Mouse (Mus musculus): Measurements from ENCODE around the gene Bbs9.
A peak's percentile ranks its signal among the peaks of the same experiment; 100 is the strongest.

Bbs9 gene

GRCm38 (mm10) chr9:22537767-22538373 is 62.4 kb downstream of the Bbs9 start:
- DNase-seq, result no peak

GRCm38 (mm10) chr9:22539546-22539945 is 64.0 kb downstream of the Bbs9 start:
- no peak for DNase-seq

- DNase-seq, result no peak
Measured at GRCm38 (mm10) chr9:22541130-22541529, 65.6 kb downstream of the Bbs9 start.

GRCm38 (mm10) chr9:22543467-22543866 is 68.0 kb downstream of the Bbs9 start:
- no peak for DNase-seq

- no peak for DNase-seq
Measured at GRCm38 (mm10) chr9:22544349-22545341, 69.1 kb downstream of the Bbs9 start.

- DNase-seq, result no peak
Measured at GRCm38 (mm10) chr9:22551273-22551672, 75.8 kb downstream of the Bbs9 start.

GRCm38 (mm10) chr9:22556076-22556475 is 80.6 kb downstream of the Bbs9 start:
- no peak for DNase-seq

GRCm38 (mm10) chr9:22557467-22557866 is 82.0 kb downstream of the Bbs9 start:
- peak; percentile 37 for DNase-seq

GRCm38 (mm10) chr9:22563612-22564347 is 88.3 kb downstream of the Bbs9 start:
- DNase-seq, result no peak

- DNase-seq, result no peak
Measured at GRCm38 (mm10) chr9:22567726-22568125, 92.2 kb downstream of the Bbs9 start.

- DNase-seq, result no peak
Measured at GRCm38 (mm10) chr9:22576426-22577139, 101.1 kb downstream of the Bbs9 start.

- no peak for DNase-seq
Measured at GRCm38 (mm10) chr9:22578266-22578665, 102.8 kb downstream of the Bbs9 start.

- DNase-seq, result peak; percentile 28
Measured at GRCm38 (mm10) chr9:22584221-22584620, 108.7 kb downstream of the Bbs9 start.

GRCm38 (mm10) chr9:22593032-22593431 is 117.5 kb downstream of the Bbs9 start:
- no peak for DNase-seq

- DNase-seq, result no peak
Measured at GRCm38 (mm10) chr9:22596650-22597049, 121.1 kb downstream of the Bbs9 start.

GRCm38 (mm10) chr9:22613271-22613824 is 137.8 kb downstream of the Bbs9 start:
- no peak for DNase-seq

- DNase-seq, result no peak
Measured at GRCm38 (mm10) chr9:22619245-22619644, 143.7 kb downstream of the Bbs9 start.

- no peak for DNase-seq
Measured at GRCm38 (mm10) chr9:22624966-22625365, 149.5 kb downstream of the Bbs9 start.

- DNase-seq, result no peak
Measured at GRCm38 (mm10) chr9:22626014-22626413, 150.5 kb downstream of the Bbs9 start.

- no peak for DNase-seq
Measured at GRCm38 (mm10) chr9:22627912-22628311, 152.4 kb downstream of the Bbs9 start.

GRCm38 (mm10) chr9:22632800-22633485 is 157.4 kb downstream of the Bbs9 start:
- DNase-seq, result no peak

- no peak for DNase-seq
Measured at GRCm38 (mm10) chr9:22638502-22638901, 163.0 kb downstream of the Bbs9 start.

Data from cerebellum, adult 11-12 months (tissue).